Mouse (Mus musculus): ENCODE measurements around the gene Setd3. TPM values are rescaled to one million over a fixed set of nuclear protein-coding genes. Genes with fewer than 3 reads are reported as not detected.
"Not testable (repeated sequence)": the region's sequence is repeated elsewhere in the genome, so short reads cannot be mapped to it uniquely, and the experiment has no call there.

Gene Setd3
- polyA plus RNA-seq, 1 experiment from 2014 or later, result 54.5 TPM

GRCm38 (mm10) chr12:108111191-108111590 lies 67.9 kb downstream of the Setd3 start:
- Histone ChIP-seq H3K9me3 (ENCODE audit: control insufficient read depth, low read length) (no peaks in the 10 kb centered on the region), H3K4me3 (ENCODE audit: low read depth, low read length) (no peak overlapping the region), H3K36me3 (ENCODE audit: control insufficient read depth, insufficient read depth, low read length) (peaks cover 6% of the 10 kb centered on the region; the same call in 1 of the 2 replicates), H3K4me2 (replicated peaks; ENCODE audit: low read depth) (no peak overlapping the region), H3K27me3 (ENCODE audit: control insufficient read depth, insufficient read depth, low read length) (no peaks in the 10 kb centered on the region), H3K9ac (ENCODE audit: low read length) (no peak overlapping the region), H3K4me1 (replicated peaks; ENCODE audit: control insufficient read depth, insufficient read depth) (no peaks in the 10 kb centered on the region), H3K27ac (replicated peaks) (no peak overlapping the region)
- WGBS, result 82% methylated on average over 12 of the region's 12 CpGs
- no peak for ATAC-seq (ENCODE audit: low FRiP score, low TSS enrichment)
- no peak for DNase-seq (ENCODE audit: low spot score)
- TF ChIP-seq CTCF (IDR thresholded peaks at IDR 0.05; ENCODE audit: low read depth) (no peak), EP300 (optimal IDR thresholded peaks at IDR 0.05) (no peak)

DNA sequence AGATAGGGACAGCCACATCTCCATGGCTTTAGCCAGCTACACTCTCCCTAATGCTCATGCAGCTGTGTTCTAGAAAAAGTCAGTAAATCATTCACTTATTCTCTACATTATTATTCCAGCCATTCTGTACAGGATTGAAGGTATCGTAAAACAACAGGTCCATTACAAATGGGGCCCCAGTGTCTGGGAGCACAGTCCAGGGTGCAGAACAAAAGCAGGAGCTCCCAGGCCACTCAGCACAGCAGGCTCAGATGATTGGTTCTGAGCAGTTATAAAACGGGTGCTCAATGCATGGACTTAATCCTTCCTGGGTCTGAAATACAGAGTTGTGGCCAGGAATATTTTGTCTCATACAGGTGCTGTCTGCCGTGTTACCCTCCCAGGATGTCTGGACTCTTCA lies 68.4 kb downstream of the Setd3 start:
- Histone ChIP-seq H3K4me1 (replicated peaks; ENCODE audit: control insufficient read depth, insufficient read depth) (no peaks in the 10 kb centered on the region), H3K4me2 (replicated peaks; ENCODE audit: low read depth) (no peak overlapping the region), H3K9me3 (ENCODE audit: control insufficient read depth, low read length) (no peaks in the 10 kb centered on the region), H3K27me3 (ENCODE audit: control insufficient read depth, insufficient read depth, low read length) (no peaks in the 10 kb centered on the region), H3K9ac (ENCODE audit: low read length) (no peak overlapping the region), H3K27ac (replicated peaks) (no peak overlapping the region), H3K36me3 (ENCODE audit: control insufficient read depth, insufficient read depth, low read length) (peaks cover 11% of the 10 kb centered on the region), H3K4me3 (ENCODE audit: low read depth, low read length) (no peak overlapping the region)
- DNase-seq (ENCODE audit: low spot score), result no peak
- WGBS, result 83% methylated on average over 3 of the region's 3 CpGs
- TF ChIP-seq CTCF (IDR thresholded peaks at IDR 0.05; ENCODE audit: low read depth), result no peak
- TF ChIP-seq EP300 (optimal IDR thresholded peaks at IDR 0.05), result no peak
- ATAC-seq (ENCODE audit: low FRiP score, low TSS enrichment), result no peak

DNA sequence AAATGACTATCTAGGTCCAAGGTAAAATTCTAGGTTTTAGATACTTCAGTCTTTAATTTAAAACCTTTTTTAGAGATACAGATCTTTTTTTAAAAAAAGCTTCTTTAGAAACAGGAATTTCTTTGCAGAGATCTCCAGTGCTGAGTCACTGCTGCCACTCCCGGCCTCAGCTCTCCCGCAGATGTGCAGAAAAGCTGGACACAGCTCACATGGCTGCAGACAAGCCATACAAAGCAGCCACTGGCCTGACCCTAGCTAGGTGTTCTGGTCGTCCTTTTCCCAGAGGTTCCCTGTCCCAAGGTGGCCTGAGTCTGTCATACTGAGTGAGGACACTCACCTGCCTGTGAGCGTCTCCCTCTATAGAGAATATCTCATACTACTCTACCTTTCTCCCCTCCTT lies 69.4 kb downstream of the Setd3 start:
- no peaks in the 10 kb centered on the region for H3K27me3 ChIP-seq (ENCODE audit: control insufficient read depth, insufficient read depth, low read length)
- no peaks in the 10 kb centered on the region for H3K4me1 ChIP-seq (replicated peaks; ENCODE audit: control insufficient read depth, insufficient read depth)
- 61% methylated on average over 4 of the region's 4 CpGs for WGBS
- H3K36me3 ChIP-seq (ENCODE audit: control insufficient read depth, insufficient read depth, low read length), result peaks cover 11% of the 10 kb centered on the region
- H3K4me2 ChIP-seq (replicated peaks; ENCODE audit: low read depth), result no peak overlapping the region
- TF ChIP-seq EP300 (optimal IDR thresholded peaks at IDR 0.05), result no peak
- H3K9ac ChIP-seq (ENCODE audit: low read length), result no peak overlapping the region
- DNase-seq (ENCODE audit: low spot score), result no peak
- no peaks in the 10 kb centered on the region for H3K9me3 ChIP-seq (ENCODE audit: control insufficient read depth, low read length)
- H3K27ac ChIP-seq (replicated peaks), result no peak overlapping the region
- no peak for ATAC-seq (ENCODE audit: low FRiP score, low TSS enrichment)
- no peak overlapping the region for H3K4me3 ChIP-seq (ENCODE audit: low read depth, low read length)

DNA sequence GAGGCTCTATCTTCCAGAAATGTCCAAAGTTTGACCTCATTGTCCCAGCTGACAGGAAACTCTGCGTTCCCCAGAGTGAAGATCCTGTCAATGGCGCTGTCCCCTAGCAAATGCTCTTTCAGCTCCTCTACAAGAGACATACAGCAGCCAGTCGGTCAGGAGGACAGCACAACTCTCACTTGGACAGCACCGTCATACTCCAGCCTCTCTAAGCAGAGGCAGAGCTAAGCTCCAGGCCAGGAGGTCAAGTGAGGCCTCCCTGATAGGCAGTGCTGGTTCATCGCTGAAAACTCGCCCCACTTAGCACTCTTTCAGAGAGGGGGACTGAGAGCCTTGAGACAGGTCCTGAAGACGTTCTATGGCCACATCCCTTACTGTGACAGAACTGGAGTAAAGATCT lies 70.5 kb downstream of the Setd3 start:
- H3K27ac ChIP-seq (replicated peaks); H3K9me3 ChIP-seq (ENCODE audit: control insufficient read depth, low read length); H3K36me3 ChIP-seq (ENCODE audit: control insufficient read depth, insufficient read depth, low read length); H3K4me1 ChIP-seq (replicated peaks; ENCODE audit: control insufficient read depth, insufficient read depth); H3K4me2 ChIP-seq (replicated peaks; ENCODE audit: low read depth); H3K9ac ChIP-seq (ENCODE audit: low read length); DNase-seq (ENCODE audit: low spot score); ATAC-seq (ENCODE audit: low FRiP score, low TSS enrichment); H3K4me3 ChIP-seq (ENCODE audit: low read depth, low read length); H3K27me3 ChIP-seq (ENCODE audit: control insufficient read depth, insufficient read depth, low read length): not testable (repeated sequence)
- WGBS, result 75% methylated on average over 7 of the region's 7 CpGs

- peaks cover 5% of the 10 kb centered on the region for H3K36me3 ChIP-seq (ENCODE audit: control insufficient read depth, insufficient read depth, low read length)
- no peaks in the 10 kb centered on the region for H3K9me3 ChIP-seq (ENCODE audit: control insufficient read depth, low read length)
- DNase-seq (ENCODE audit: low spot score), result no peak
- no peak overlapping the region for H3K4me2 ChIP-seq (replicated peaks; ENCODE audit: low read depth)
- no peaks in the 10 kb centered on the region for H3K4me1 ChIP-seq (replicated peaks; ENCODE audit: control insufficient read depth, insufficient read depth)
- ATAC-seq (ENCODE audit: low FRiP score, low TSS enrichment), result no peak
- no peak for TF ChIP-seq CTCF (IDR thresholded peaks at IDR 0.05; ENCODE audit: low read depth)
- no peak for TF ChIP-seq EP300 (optimal IDR thresholded peaks at IDR 0.05)
- no peaks in the 10 kb centered on the region for H3K27me3 ChIP-seq (ENCODE audit: control insufficient read depth, insufficient read depth, low read length)
- no peak overlapping the region for H3K4me3 ChIP-seq (ENCODE audit: low read depth, low read length)
- H3K9ac ChIP-seq (ENCODE audit: low read length), result no peak overlapping the region
- WGBS, result 64% methylated on average over 6 of the region's 6 CpGs
- no peak overlapping the region for H3K27ac ChIP-seq (replicated peaks)
Measured at GRCm38 (mm10) chr12:108103292-108103691, 75.8 kb downstream of the Setd3 start.

DNA sequence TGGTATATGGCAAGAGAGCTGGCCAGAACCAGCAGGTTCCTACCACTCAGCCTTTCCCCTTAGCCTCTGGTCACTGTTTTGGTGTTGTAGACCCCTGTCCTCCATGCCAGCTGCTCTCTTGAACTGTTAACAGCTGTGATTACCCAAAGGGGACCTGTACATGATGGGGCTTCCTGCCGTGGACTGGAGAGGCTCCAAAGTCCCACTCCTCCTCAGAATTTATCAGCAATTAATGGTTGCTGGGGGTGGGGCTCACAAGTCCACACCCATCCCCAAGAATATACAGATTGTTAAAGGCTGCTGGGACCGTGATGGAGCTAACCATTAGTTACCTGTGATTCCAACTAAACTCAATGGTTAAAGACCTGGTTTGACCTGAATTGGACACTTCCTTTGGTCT lies 77.0 kb downstream of the Setd3 start:
- Histone ChIP-seq H3K4me3 (ENCODE audit: low read depth, low read length) (no peak overlapping the region), H3K4me1 (replicated peaks; ENCODE audit: control insufficient read depth, insufficient read depth) (no peaks in the 10 kb centered on the region), H3K9me3 (ENCODE audit: control insufficient read depth, low read length) (no peaks in the 10 kb centered on the region), H3K27ac (replicated peaks) (no peak overlapping the region), H3K4me2 (replicated peaks; ENCODE audit: low read depth) (no peak overlapping the region), H3K27me3 (ENCODE audit: control insufficient read depth, insufficient read depth, low read length) (no peaks in the 10 kb centered on the region), H3K36me3 (ENCODE audit: control insufficient read depth, insufficient read depth, low read length) (peaks cover 5% of the 10 kb centered on the region), H3K9ac (ENCODE audit: low read length) (no peak overlapping the region)
- no peak for ATAC-seq (ENCODE audit: low FRiP score, low TSS enrichment)
- no peak for DNase-seq (ENCODE audit: low spot score)
- WGBS, result 60% methylated on average over 2 of the region's 2 CpGs
- TF ChIP-seq CTCF (IDR thresholded peaks at IDR 0.05; ENCODE audit: low read depth) (no peak), EP300 (optimal IDR thresholded peaks at IDR 0.05) (no peak)

Data from stomach, postnatal 0 days (tissue).